Mouse (Mus musculus) olfactory bulb, adult 2 months (tissue): ENCODE data around the gene Rpp25l. TPM values are rescaled to one million over a fixed set of nuclear protein-coding genes. Genes with fewer than 3 reads are reported as not detected.

Experiments
- H3K27ac ChIP-seq: fragments of 200-500 bp; 2 replicates; pipeline ENCODE4 v1.5.1; 2012; ENCODE audit warnings: low read depth, low read length; ENCODE audit not compliant: insufficient read depth
- H3K4me1 ChIP-seq: fragments of 200-500 bp; 2 replicates; pipeline ENCODE4 v1.6.1; 2012; ENCODE audit warnings: low read length; ENCODE audit not compliant: control insufficient read depth, insufficient read depth
- H3K4me3 ChIP-seq: fragments of 200-500 bp; 2 replicates; pipeline ENCODE4 v1.5.1; 2012; ENCODE audit warnings: mild to moderate bottlenecking, low read depth, low read length, moderate library complexity; ENCODE audit not compliant: insufficient read depth
- CTCF ChIP-seq: fragments of 200-500 bp; IDR thresholded peaks from 2 replicates; pipeline ENCODE4 v1.5.1; 2012; ENCODE audit warnings: low read depth, mild to moderate bottlenecking, low read length, moderate library complexity; ENCODE audit not compliant: insufficient read depth
- POLR2A ChIP-seq: fragments of 200-500 bp; IDR thresholded peaks from 2 replicates; pipeline ENCODE4 v1.6.1; 2012; ENCODE audit warnings: mild to moderate bottlenecking, low read depth, low read length, moderate library complexity; ENCODE audit not compliant: insufficient read depth
- WGBS: fragments of 180-500 bp; shearing (Covaris S2); methylation state at CpG from one replicate; pipeline ENCODE4 v1.1.7; 2018; 5-methylcytosine and 5-hydroxymethylcytosine counted together
- polyA plus RNA-seq: library from polyadenylated mRNA; stranded (reverse); fragments of >200 nt; gene quantifications from 2 replicates; pipeline ENCODE4 v1.2.4, GENCODE M21; 2012; ENCODE audit warnings: low replicate concordance; ENCODE audit not compliant: missing spikeins, insufficient read depth, insufficient read length

The Rpp25l gene
- polyA plus RNA-seq, 1 experiment = not detected

DNA sequence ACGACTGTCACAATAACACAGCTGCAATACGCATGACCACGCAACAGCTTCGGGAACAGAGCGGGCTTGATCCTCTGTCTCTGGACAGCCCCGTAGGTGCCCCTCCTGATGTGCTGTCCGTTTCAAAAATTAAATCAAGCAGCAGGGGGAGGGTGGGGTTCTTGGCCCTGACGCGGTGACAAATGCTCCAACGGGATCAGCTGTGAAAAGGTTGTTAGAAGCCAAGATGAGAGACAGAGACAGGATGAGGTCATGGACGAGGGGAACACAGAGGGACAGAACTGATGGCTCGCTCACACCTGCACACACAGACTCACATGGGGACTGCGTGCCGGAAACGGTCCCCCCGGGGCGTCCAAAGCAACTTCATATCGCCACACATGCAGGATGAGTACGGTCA lies 40.1 kb downstream of the Rpp25l start:
- H3K4me1 ChIP-seq = peaks cover 35% of the 10 kb centered on the region
- 77% methylated on average over 19 of the region's 19 CpGs for WGBS
- TF ChIP-seq POLR2A (no peak), CTCF (no peak)
- H3K4me3 ChIP-seq = no peak overlapping the region
- no peak overlapping the region for H3K27ac ChIP-seq

DNA sequence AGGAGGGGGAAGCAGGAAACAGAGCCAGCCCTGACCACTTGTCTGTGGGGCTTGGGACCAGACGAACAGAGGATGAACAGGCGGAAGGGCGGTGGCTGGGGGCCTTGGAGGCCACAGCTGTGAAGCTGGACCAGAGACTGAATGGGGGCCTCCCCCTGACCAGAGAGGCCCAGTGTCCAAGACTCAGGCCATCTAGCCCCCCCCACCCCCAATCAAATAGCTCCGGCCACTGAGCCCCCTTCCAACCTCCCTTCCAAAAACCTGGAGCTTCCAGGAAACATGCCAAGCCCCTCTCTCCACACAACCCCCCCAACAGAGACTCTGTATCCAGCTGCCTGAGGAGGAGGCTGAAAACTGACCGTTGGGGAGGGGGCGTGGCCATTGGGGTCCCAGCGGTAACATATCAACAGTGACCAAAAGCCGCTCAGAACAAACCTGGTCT lies 40.8 kb downstream of the Rpp25l start:
- Histone ChIP-seq H3K27ac (no peak overlapping the region), H3K4me3 (no peak overlapping the region), H3K4me1 (peaks cover 32% of the 10 kb centered on the region)
- no peak for TF ChIP-seq CTCF
- TF ChIP-seq POLR2A = no peak
- WGBS = 46% methylated on average over 8 of the region's 8 CpGs

- Histone ChIP-seq H3K4me3 (no peak overlapping the region), H3K4me1 (peaks cover 27% of the 10 kb centered on the region), H3K27ac (no peak overlapping the region)
- WGBS = 44% methylated on average over 8 of the region's 8 CpGs
- TF ChIP-seq CTCF (no peak), POLR2A (no peak)
These were observed 41.3 kb downstream of the Rpp25l start for GRCm38 (mm10) chr4:41671963-41672480.

- 43% methylated on average over 5 of the region's 5 CpGs for WGBS
- H3K27ac ChIP-seq = no peak overlapping the region
- no peak for TF ChIP-seq POLR2A
- TF ChIP-seq CTCF = no peak
These were observed 41.8 kb downstream of the Rpp25l start for GRCm38 (mm10) chr4:41671500-41671899.

DNA sequence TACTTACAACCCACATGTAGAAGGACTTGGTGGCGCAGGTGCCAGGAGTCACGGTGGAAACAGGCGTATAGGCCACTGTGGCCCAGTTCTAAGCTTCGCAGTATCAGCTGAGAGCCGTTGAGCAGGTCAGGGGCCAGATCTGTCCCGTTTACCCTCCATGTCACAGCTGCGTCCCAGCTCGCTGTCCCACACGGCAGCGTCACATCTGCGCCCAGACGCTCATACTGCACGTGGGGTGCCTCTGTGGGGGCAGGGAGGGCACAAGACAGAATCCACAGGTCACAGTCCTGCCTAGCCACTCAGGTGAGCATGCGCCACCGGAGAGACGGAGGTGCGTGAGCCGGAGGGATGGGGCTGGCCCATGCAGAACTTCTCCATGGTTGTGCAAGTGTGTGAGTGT lies 42.5 kb downstream of the Rpp25l start:
- H3K27ac ChIP-seq = no peak overlapping the region
- TF ChIP-seq POLR2A (no peak), CTCF (no peak)
- no peak overlapping the region for H3K4me3 ChIP-seq
- peaks cover 19% of the 10 kb centered on the region for H3K4me1 ChIP-seq
- WGBS = 92% methylated on average over 18 of the region's 18 CpGs

More at GRCm38 (mm10) chr4:41671500-41671899, 41.8 kb downstream of the Rpp25l start:
- Histone ChIP-seq H3K4me3 (no peak overlapping the region), H3K4me1 (peaks cover 24% of the 10 kb centered on the region)

DNA sequence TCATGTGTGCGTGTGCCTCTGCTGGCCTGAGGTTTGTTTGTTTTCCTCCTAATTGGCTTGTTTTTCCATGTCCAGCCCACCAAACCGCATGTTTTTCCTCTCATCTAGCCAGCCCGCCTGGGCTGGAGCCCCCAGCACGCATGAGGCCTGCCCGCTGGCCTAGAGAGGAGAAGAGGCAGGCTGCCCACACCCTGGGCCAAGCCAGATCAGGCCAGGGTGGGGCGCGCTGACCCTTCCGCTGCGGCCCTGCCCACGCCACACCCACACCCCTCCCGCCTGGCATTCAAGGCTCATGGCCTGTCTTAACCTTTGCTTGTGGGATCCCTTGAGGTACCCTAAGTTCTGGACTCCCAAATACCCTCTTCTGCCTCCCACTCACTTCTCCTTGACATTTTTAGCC lies 46.7 kb downstream of the Rpp25l start:
- Histone ChIP-seq H3K4me3 (no peak overlapping the region), H3K4me1 (peaks cover 20% of the 10 kb centered on the region), H3K27ac (no peak overlapping the region)
- 79% methylated on average over 11 of the region's 11 CpGs for WGBS
- no peak for TF ChIP-seq CTCF
- no peak for TF ChIP-seq POLR2A

GRCm38 (mm10) chr4:41665009-41665675 lies 48.2 kb downstream of the Rpp25l start:
- no peak overlapping the region for H3K27ac ChIP-seq
- WGBS = 32% methylated on average over 8 of the region's 8 CpGs
- TF ChIP-seq POLR2A (no peak), CTCF (no peak)
- H3K4me1 ChIP-seq = peaks cover 19% of the 10 kb centered on the region
- H3K4me3 ChIP-seq = no peak overlapping the region

- Histone ChIP-seq H3K4me3 (no peak overlapping the region), H3K27ac (no peak overlapping the region), H3K4me1 (peaks cover 19% of the 10 kb centered on the region)
- TF ChIP-seq CTCF (no peak), POLR2A (no peak)
- 77% methylated on average over 7 of the region's 7 CpGs for WGBS
These were observed 48.8 kb downstream of the Rpp25l start for GRCm38 (mm10) chr4:41664533-41664932.

DNA sequence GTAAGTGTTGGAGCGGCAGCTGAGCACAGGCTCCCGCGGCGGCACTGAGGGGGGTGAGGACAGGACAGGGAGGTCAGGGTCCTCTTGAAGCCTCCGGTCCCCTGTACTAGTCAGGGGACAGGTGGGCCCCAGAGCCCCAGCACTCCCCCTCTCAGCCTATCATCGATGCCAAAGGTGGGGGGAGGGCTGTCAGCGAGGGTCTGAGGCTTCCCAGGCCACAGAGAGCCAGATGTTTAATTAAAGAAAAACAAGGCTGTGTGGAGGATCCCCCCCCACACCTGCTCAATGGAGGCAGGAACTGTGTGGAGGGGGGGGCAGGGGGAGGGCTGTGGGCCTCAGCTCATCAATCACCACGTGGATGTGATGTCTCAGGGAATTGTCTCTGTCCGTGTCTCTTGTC lies 49.7 kb downstream of the Rpp25l start:
- H3K4me1 ChIP-seq = peaks cover 19% of the 10 kb centered on the region
- H3K27ac ChIP-seq = no peak overlapping the region
- WGBS = 78% methylated on average over 9 of the region's 9 CpGs
- no peak overlapping the region for H3K4me3 ChIP-seq
- TF ChIP-seq CTCF (no peak), POLR2A (no peak)
